Mouse (Mus musculus) thymus, adult 18-20 months (tissue): ENCODE data around the gene Ncoa3.

ENCODE experiments used
- DNase-seq, 2 experiments: peaks; one replicate each; pipeline ENCODE4 v3.0.0; 2022; ENCODE audit warnings: mixed read lengths in 2 of 2

The Ncoa3 gene

DNA sequence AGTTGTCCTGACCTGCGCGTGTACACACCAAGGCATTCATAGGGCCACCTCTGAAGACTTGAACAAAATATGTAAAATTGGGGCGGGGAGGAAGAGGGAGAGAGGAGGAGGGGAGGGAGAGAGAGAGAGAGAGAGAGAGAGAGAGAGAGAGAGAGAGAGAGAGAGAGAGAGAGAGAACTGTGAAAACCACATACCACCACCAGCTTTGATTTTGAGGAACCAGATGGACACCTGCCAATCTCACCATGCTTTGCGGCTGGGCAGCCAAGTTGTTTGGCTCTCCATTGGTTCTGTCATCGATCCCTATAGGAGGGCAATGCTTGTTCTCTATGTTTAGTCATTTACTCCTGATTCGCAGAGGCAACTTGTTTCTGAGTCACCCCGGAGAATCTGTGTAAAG is 21.7 kb upstream of the Ncoa3 start:
- no peak for DNase-seq

DNA sequence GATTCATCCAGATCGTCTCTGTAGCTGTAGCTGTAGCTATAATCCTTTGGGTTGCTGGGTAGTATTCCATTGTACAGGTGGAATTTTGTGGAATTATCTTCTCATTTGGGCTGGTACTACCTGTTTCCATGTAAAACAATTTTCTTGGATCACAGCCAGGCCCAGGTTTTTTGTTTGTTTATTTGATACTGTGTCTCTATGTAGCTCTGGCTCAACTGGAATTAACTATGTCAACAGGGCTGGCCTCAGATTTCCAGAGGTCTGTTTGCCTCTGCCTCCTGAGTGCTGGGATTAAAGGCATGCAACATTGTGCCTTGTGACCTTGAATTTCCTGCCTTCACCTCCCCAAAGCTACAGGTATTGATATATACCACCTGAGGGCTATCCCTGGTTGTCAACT is 18.1 kb upstream of the Ncoa3 start:
- DNase-seq: no peak

DNA sequence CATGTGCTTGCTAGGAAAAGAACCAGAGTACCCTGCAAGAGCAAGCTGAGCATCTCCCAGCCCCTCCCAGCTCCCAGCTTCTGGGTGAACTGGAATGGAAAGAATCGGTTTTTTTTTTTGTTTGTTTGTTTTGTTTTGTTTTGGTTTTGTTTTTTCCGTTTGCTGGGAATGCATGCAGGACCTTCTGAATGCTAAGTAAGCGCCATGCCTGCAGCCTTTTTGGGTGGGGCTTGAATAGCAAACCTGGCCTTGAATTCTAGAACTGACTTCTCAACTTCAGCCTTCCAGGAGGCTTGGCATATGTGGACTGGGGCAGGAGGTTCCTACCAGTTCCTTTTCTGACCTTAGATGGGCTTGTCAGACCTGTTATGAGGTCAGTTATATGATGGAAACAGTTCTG is 16.2 kb upstream of the Ncoa3 start:
- DNase-seq: no peak

DNA sequence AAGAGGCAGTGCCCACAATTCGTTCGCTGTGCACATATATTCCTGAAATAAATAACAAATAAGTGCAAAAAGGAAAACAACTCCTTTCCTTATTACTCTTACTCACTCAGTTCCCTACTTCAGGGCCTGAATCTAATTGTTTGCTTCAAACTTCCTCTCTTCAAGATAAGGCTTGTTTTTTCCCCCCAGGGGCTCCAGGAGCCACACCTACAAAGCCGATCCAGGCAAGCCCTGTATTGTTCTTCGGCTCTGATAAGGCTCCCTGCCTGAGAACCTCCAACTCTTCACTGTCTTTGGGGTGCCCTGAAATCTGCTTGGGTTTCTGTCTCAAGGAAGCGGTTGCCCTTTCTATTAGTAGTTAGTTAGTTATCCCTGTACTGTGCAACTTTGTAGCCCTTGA is 15.6 kb upstream of the Ncoa3 start:
- DNase-seq: no peak

DNA sequence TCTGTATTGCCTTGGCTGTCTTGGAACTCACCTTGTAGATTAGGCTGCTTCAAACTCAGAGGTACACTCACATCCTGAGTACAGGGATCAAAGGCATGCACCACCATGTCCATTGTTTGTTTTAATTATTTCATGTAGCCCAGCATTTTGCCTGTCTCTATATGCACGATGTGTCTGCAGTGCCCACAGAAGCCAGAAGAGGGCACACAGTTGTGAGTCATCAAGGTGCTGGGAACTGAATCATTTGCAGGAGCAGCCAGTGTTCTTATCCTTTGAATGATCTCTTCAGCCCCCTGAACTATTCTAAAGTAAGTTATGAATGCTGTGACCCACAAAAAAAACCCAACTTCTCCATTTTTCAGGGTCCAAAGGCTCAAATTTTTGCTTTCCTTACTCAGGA is 14.3 kb upstream of the Ncoa3 start:
- DNase-seq: no peak

DNA sequence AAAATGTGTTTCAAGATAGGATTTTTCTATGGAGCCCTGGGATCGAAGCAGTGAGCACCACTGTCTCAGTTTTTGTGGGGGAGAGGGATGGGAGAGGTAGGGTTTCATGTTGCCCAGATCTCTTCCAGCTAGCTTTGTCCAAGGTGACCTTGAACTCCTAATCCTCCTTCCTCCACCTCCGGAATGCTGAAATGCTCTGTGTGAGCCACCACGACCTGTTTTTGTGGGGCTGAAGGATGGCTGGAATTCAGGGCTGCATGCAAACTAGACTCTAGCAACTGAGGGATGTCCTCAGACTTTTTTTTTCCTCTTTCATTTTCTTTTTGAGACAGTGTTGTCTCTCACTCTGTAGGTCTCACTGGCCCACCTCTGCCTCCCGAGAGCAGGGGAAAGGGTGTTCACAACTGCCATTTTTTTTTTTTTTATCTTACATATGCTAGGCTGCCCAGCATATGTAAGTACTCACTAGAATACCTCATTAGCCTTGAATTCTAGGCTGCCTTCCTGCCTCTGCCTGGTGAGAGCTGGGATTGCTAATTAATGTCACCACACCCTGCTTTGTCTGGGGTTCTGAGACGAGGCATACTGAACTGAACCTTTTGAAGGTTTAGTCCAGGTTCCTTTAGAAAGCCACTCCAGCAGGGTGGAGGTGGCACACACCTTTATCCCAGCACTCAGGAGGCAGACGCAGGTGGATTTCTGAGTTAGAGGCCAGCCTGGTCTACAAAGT is 11.0 kb upstream of the Ncoa3 start:
- DNase-seq: no peak

DNA sequence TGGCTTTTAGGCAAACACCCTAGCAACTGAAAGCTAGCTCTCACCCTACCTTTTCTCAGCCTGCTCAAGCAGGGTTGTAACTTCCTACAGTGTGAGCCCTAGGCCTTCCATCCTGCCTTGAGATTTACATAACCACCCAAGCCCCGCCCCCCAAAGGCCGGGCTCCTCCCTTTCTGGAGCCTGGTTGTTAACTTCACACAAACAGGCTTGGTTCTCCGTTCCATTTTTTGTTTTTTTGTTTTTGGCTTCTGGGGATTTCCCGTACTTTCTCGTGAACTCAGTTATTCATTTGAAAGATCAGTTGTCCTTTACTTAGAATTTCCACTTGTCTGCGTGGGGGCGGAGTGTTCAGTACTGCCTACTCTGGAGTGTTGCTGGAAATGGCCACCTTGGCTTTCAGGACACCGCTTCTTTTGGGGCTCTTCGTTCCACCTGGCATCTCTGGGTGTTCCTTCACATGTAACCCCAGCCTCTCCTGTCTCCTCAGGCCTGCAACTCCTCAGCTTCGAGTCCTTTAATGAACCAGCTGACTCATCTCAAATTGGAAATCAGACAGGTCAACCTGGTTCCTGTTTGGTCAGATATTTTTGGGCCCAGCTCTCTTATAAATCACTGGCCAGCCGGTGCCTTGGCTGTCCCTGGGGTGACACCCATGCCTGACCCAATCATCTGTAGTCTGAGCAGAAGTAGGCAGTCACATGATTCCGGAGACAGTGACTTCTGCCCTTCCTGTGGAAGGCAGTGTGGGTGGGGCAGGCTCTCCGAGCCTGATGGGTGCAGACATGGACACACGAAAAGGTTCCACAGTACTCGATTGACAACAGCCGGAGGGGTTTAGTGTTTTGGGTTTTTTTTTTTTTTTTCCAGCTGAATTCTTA is 9.7 kb upstream of the Ncoa3 start:
- DNase-seq: peak; percentile 70 to 87

DNA sequence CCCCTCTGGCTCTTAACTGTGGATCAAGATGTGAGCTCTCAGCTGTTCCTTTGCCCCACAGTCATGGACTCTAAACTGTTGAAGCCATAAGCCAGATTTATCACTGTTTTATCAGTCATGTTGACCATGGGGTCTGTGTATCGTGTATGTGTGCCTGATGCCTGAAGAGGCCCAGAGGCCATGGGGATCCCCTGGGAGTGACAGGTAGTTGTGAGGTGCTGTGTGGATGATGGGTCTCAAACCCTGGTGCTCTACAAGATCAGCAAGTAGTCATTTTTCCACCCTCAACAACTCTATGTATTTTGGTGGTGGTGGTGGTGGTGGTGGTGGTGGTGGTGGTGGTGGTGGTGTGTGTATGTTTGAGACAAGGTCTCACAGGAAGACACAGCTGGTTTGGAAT is 8.1 kb upstream of the Ncoa3 start:
- DNase-seq: no peak

DNA sequence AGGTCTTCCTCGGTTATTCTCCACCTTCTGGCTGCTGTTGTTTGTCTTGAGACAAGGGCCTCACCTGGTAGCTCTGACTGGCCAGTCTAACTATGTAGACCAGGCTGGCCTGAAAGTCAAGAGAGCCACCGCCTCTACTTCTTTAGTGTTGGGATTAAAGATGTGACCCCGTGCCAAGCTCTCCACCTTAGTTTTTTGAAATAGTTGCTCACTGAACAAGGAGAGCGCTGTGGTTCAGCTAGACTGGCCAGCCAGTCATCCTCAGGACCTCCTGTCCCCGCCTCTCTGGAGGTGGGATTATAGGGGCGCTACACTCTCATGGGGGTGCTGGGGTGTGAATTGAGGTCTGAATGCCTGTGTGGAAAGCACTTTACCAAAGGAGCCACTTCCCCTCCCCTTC is 7.5 kb upstream of the Ncoa3 start:
- no peak for DNase-seq

DNA sequence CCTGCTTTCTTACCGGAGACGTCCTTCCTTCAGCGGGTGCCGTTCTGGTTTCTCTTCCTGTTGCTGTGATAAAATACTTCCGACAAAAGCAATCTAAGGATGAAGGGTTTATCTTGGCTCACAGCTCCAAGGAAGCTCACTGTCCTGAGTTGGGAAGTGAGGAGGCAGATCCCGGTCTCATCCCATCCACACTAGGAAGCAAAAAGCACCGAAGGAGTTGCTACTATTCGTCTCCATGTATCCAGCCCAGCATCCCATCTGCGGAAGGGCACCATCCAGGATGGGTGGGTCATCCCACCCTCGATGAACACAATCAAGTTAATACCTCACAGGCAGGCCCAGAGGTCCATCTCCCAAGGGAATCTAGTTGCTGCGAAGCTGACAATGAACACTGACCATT is 6.9 kb upstream of the Ncoa3 start:
- DNase-seq: no peak

DNA sequence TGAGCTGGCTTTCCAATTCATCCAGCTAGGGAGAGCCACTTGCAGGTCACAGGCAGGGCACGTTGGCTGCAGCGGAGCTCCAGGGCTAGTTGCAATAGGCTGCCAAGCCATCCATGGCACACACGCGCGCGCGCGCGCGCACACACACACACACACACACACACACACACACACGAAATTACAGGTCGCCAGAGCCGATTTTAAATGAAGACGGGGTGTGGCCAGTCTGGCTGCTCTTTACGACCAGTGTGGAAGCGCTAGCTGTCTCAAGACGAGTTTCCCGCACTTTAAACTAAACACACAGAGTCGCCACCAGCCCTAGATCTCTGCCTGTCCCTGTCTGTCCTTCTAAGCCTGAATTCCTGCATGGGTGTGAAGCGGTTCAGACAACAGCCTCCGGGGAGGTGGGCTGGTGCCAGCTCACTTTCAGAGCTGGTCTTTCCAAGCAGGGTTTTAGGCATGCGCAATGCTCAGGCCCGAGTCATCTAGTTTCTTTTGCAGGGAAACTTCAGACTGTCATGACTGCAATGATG is 5.4 kb upstream of the Ncoa3 start:
- peak in 1 of 2 experiments; percentile 24 for DNase-seq

DNA sequence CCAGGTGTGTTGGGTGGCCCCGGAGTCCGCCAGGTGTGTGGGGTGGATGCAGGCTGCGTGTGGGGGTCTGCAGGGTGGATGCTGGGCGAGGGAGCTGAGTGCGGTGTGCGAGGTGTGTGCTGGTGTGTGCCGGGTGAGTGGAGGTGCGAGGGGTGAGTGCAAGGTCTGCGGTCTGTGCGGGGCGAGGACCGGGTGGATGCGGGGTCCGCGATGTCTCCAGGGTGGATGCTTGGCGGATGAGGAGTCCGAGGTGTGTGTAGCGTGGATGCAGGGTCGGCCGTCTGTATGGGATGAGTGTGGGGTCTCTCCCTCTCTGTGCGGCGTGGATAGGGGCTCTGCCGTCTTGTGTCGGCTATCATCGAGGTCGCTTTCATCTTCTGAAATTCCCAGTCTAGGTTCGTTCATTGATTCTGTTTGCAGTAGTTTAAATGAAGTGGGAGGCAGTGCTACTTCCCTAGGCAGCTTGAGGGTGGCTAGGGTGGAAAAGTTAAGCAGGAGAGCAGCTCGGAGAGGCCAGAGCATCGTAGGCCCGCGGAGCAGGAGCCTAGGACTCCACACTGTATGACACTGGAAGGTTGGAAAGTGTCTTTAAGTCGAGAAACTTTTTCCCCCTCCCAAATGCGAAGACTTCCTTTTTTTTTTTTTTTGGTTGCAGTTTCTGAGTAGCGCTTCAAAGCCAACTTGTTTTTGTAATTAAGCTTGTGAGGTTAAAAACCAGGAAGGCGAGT is 901 bp downstream of the Ncoa3 start:
- DNase-seq: peak; percentile 45

DNA sequence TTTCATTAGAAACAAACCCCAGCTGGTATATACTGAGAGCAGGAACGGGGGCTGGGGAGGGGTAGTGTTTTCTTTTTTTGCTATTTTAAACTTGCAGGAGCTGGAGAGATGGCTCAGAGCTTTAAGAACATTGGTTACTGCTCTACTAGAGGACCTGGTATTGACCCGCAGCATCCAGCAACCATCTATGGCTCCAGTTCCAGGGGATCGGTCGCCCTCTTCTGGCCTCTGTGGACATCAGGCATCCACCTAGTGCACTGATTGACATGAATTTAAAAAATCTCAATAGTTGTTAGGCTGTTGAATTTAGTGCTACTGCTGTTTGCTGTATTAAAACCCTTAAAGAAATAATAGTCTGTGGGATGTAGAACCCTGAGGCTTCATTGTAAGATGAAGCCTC is 1.9 kb downstream of the Ncoa3 start:
- no peak for DNase-seq

DNA sequence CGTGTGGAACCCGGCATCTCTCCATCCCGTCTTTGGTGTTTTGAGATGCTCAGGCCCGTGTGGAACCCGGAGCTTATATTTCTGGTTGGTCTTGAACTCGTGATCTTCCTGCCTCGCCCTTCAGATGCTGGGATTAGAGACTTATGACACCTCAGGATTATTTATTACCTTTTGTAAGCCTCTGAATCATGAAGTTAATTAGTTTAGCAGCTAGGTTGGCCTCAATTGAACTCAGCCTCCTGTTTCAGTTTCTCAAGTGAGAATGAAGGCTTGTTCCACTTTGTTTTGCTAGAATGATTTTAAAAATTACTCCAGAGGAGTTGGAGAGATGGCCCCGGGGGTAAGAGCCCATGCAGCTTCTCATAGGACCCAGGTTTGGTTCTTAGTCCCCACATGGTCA is 3.3 kb downstream of the Ncoa3 start:
- DNase-seq: no peak

DNA sequence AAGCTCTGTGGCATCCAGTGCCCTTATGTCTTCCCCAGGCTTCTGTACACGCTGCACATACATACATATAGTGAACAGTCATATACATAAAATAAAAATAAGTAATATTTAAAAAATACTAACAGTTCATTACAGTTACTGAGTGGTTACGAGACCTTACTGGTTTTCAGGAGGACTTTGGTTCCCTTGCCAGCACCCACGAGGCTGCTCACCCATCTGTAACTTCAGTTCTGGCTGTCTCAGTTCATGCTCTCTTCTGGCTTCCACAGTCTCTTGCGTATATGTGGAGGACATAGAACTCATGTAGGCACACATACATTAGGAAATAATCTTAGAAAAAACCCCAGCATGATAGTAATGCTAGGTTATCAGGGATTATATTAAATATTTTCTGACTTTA is 3.7 kb downstream of the Ncoa3 start:
- DNase-seq: no peak

DNA sequence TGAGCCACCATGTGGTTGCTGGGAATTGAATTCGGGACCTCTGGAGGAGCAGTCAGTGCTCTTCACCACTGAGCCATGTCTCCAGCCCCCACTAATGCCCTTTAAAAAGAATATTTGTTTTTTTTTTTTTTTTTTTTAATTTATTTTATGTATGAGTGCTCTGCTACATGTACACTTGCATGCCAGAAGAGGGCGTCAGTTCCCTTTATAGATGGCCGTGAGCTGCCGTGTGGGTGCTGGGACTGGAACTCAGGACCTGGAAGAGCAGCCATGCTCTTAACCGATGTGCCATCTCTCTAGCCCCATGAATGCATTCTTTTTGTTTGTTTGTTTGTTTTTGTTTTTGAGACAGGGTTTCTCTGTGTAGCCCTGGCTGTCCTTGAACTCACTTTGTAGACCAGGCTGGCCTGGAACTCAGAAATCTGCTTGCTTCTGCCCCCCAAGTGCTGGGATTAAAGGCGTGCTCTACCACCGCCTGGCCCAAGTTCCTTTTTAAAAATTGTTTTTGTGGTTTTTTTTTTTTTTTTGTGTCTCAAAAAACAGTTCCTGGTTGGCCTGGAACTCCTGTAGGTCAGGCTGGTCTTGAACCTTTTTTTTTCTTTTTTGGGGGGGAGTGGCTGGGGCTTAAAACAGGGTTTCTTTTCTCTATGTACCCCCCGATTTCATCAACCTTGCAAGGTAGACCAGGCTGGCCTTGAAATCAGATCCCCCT is 5.0 kb downstream of the Ncoa3 start:
- DNase-seq: no peak

DNA sequence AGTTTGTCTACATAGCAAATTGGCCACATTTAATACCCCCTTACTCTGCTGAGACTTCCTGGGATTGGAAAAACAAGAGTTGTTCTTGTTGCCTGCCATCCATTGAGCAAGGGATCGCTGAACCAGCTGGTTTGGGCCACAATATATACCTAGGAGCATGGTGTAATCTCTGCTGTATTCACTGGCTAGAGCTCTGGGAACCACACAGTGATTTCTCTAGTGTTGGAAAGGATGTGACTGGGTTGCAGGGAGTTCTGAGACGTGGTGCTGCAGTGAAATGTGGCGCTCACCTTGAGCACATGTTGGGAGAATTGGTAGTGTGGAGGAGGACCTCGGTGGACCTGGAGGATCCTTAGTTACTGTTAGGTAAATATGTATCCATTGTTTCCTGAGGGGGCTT is 6.5 kb downstream of the Ncoa3 start:
- DNase-seq: no peak

DNA sequence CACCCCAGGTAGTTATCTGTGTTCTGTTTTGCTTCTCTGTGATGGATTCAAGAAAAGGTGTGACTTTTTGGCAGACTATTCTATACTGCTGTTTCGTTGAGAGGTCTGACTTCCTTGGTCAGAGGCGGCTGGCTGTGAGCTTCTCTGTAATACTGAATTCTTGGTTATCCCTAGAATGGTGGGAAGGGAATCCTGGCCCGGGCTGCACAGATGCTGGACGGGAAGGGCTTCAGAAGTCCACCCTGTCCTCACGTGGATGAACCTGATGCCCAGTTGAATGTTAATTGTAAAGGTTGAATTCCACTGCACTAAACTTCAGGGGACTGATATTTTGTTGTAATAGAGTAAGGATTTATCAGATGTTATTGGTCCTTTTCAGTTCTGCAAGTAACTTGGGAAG is 7.4 kb downstream of the Ncoa3 start:
- DNase-seq: no peak

DNA sequence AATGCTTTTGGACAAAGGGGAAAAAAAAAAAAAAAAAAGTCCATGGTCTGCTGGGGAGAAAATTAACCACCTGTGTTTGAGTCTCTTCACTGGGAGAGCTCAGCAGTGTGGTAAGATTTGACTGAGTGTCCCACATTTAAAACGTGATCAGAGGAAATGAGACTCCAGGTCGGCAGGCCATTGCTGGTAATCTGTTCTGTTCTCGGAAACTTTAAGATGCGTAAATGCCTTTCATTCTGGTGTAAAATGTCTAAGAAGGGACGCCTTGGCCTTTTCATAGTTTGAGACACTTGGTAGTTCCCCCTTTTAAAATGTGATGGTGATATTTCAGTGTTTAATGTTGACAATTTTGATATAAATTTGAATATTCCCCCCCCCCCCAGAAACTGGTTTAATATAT is 7.8 kb downstream of the Ncoa3 start:
- no peak for DNase-seq

DNA sequence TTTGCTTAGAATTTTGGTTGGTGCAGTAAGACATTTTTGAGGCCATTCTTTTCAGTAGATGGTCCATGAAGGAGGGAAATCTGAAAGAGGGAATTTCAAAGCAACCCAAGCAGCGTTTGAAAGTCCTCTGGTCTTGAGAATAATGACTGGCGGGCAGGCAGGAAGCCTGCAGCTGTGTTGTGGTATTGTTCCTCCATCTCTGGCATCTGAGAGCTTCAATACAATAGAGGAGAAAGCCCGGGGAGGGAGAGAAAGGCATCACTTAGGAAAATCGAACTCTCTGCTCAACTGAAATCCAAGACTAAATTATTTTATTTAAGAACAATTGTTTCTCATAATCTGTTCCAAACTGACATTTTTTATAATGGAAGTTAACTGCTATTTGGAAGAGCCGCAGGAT is 8.3 kb downstream of the Ncoa3 start:
- no peak for DNase-seq

DNA sequence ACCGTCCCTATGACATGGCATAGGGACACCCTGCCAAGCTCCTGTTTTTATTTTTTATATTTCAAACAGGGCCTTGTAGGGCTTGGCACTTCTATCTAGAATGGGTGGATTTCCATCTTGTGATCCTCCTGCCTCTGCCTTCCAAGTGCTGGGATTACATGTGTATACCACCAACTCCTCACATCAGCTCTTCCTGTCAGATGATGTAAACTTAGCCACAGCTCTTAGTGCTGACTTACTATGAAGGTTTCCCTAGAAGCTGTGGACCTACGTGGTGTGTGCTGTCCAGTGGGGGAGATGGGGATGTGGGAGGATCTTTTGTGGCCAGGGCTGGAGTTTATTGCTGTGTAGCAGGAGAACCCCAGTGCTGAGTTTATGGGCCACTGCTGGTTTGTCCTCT is 8.9 kb downstream of the Ncoa3 start:
- DNase-seq: no peak

DNA sequence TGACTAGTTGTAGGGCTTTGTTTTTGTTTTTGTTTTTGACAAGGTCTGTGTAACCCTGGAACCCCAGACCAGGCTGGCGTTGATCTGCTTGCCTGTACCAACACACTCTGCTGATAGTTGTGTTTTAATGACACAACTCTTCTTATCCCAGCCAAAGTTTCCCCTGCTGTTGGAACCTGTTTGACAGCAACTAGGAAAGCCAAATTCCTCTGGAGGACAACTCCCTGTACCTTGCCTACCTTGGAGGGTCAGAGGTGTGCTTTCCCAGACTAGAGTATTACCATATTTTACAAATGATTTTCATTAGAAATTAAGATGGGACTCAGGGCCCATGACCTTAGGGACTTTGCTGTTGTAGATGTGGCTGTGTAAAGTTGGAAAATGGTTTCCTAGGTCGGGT is 9.3 kb downstream of the Ncoa3 start:
- DNase-seq: no peak

DNA sequence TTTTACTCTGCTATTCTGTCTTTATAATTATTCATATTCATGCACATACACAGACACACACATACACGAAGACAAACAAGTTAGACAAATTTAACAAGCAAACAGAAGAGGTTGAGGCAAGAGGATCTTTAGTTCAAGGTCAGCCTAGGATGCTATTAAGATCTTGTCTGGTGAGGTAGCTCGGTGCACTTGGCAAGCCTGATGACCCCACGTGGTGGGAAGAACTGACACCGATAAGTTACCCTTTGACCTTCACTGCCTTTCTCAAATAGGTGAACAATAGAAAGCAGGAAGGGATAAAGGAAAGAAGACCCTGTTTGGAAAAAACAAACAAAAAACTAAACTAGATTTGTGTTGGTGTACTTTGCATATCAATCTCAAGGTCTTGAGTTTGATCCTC is 10.0 kb downstream of the Ncoa3 start:
- DNase-seq: no peak
